Mouse (Mus musculus): ENCODE data around the gene Rrbp1.
A peak's percentile ranks its signal among the peaks of the same experiment; 100 is the strongest.

Gene Rrbp1

DNA sequence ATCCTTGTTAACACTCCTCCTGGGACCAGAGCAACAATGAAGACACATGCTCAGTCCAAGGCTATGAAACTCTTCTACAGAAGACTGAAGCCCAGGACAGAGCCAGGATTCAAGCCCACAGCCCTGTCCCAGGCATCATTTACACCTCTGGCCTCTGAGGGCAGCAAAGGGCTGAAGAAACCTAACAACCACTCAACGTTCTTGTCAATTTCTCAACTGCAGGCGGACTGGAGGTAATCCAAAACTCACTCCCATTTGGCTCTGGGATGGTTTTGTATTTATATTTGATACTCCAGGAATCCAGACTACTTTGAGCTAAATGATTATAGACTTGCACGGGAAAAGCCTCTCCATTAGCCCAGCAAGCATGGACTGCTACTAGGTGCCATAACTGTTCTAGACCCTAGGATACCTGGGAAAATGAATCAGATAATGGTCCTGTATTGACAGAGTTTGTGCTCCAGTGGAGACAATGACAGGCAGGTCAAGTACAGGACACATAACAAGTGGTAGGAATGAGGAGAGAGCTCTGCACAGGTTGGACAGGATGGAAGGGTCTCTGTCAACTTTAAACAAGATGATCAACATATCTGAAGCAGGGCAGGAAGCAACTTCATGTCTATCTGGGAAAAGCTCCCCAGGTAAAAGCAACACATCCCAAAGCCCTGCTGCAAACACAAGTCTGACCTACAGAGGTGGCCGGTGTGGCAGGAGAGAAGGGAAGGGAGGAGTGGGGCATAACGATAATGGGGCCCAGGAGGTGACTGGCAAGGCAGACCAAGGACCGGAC lies 5.7 kb downstream of the Rrbp1 start:
- DNase-seq: no peak

- no peak for DNase-seq
These were observed 7.5 kb downstream of the Rrbp1 start for GRCm38 (mm10) chr2:144003544-144003943.

GRCm38 (mm10) chr2:144002229-144002984 lies 8.7 kb downstream of the Rrbp1 start:
- DNase-seq: no peak

- no peak for DNase-seq
These were observed 18.1 kb downstream of the Rrbp1 start for GRCm38 (mm10) chr2:143992977-143993376.

GRCm38 (mm10) chr2:143991964-143992672 lies 18.9 kb downstream of the Rrbp1 start:
- DNase-seq: no peak

DNA sequence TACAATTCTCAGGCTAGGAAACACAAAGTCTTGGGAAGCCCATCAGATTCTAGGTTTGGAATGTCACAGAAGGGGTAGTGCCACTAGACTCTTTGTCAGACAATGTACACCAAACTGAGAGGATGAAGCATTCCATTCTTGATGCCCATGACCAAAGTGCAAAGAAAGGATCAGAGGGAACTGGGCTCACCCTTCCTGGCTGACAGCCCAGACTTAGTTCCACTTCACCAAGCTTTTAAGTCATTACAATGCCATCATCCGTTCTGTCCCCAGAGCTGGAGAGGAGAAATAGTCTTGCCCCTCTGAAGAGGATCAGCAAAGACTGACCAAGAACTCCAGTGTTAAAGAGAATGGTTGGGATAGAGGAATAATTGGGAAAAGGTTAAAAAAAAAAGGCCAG lies 20.1 kb downstream of the Rrbp1 start:
- no peak for DNase-seq

- no peak for DNase-seq
These were observed 23.0 kb downstream of the Rrbp1 start for GRCm38 (mm10) chr2:143988016-143988415.

DNA sequence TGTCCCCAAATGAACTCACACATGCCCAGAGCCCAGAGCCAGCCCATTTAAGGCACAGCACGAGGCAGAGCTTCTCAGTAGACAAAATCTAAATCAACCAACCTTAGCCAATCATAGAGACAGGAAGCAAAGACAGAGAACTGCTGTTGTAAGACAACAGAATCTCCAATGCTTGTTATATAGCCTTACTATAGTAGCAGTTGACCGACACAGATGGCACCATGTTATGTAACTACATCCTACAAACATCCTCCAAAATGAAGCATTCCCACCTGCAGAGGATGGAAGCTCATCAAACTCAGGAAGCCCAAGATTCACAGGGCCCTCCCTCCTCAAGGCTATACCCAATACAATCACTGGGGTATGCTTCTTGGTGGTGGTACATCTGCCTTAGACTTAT lies 23.6 kb downstream of the Rrbp1 start:
- DNase-seq: no peak

GRCm38 (mm10) chr2:143983482-143983881 lies 27.6 kb downstream of the Rrbp1 start:
- DNase-seq: no peak

GRCm38 (mm10) chr2:143982901-143983300 lies 28.2 kb downstream of the Rrbp1 start:
- DNase-seq: no peak

DNA sequence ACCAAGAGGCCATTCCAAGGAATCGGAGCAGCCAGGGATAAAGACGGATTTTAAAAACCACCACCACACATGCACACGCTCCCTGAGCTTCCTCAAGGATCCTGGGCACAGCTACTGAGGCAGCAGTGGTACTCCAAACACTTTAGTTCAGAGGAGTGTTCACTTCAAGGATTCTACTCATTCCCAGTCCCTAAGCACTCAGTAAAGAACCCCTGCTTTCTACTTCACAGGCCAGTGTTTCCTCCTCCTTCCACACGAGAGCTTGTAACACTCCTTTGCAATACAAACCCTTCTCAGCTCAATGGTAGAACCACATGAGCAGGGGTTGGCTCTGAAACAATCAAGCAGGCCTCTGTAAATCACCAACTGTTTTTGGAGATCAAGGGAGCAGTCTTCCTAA lies 28.9 kb downstream of the Rrbp1 start:
- DNase-seq: no peak

DNA sequence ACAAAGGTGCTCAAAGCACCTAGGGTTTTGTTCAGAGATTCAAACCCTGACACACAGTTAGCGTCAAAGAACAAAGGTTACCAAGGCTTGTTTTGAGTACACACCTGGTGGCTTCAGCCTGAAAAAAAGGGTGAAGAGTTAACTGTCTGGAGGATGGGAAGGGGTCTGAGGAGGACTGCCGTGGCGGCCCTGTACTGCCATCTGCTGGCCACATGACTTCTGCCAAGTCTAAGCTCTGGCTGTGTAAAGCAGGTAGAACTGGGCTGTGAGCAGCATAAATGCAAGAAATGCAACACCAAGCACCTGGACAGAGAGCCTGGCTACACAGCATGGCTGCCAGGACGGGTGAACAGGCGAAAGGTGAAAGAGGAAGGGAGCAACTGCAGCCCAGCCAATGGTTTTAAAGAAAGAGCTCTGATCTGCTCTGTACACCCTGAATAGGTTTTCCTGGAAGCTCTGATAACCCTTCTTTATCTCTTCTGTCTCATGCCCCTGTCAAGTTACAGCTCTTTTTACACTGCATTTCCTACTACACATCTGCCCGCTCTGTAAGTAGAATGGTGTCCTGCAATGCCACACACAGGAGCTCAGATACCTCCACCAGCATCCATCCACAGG lies 30.2 kb downstream of the Rrbp1 start:
- DNase-seq: peak; percentile 59

DNA sequence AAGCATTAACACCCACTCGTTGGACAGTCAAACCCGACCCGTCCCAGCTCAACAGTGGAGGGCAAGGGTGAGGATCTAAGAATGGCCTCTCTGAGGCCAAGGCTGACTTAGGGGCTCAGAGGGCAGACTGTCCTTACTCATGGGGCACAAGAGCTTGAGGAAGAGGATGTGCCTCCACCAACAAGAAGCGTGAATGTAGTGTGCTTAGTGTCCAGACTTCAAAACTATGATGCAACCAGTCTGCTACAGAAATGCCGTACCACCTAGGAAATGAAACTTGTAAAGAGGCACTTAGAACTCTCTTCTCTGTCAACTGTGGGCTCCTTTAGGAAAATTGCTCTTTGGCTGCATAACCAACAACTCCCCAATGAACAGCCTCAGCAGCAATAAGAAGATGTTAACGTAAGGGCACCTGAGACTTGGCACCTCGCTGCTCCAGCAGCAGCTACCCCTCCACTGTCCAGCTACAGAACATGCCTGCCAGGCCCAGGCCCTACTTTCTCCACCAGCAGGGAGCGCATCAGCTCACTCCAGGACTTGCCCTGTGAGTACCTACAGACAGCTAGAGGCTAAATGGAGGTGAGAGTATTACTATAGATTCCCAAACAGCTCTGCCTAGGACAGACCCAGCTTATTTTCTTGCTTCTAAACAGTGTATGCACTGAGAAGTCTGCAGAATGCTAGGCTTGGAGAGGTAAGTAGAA lies 32.5 kb downstream of the Rrbp1 start:
- DNase-seq: no peak

DNA sequence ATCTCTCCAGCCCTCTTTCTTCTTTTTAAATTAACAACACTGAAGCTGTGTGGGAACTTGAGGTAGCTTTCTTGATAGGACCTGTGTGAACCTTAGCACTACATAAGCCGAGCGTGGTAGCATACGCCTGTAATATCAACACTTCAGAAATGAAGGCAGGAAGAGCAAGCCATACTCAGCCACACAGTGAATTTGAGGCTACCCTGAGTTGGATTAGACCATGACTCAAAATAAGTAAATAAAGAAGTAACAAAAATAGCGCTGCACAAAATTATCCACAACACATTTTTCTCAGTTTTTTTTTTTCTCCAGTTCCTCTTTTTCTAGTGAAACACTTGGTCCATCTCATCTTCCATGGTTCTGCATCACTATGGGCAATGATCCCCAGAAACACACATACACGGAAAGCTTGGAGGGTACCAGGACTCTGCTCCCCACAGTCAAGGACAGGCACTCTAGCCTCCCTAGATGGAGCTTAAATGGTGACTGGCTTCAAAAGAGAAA lies 35.9 kb downstream of the Rrbp1 start:
- DNase-seq: no peak

DNA sequence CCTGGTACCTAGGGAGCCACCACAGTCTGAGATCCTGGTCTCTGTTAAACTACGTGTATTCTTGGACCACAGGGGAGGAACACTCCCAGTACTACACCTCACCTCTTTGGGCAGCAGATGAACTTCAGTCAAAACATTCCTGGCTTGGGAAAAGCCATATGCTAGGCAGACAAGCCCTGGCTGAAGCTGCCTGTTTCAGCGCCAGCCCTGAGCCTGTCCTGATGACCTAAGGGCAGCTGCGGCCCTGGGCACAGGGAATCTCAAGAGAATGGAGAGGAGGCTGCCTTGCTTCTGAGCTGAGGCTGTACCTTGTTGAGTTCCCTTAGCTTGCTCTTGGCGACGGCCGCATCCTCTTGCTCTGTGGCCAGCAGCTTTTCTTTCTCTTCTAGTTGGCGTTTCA lies 37.9 kb downstream of the Rrbp1 start:
- no peak for DNase-seq

DNA sequence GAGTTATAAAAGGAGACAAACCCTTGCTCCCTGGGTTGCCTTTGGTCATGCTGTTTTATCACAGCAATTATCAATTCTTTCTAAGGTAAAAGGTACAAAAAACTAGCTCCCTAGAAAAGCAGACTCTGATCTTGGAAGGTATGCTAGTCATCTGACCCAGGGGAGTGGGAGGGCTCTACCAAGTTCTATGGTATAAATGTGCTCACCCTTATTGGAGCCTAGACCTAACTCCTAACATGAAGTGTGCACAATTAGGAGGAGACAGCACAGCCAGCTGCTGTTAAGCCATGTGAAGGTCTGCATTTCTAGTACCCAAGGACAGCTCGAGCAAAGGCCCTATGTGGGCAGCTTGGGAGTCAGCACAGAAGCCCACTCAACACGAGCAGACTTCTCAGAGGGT lies 39.2 kb downstream of the Rrbp1 start:
- DNase-seq: no peak

DNA sequence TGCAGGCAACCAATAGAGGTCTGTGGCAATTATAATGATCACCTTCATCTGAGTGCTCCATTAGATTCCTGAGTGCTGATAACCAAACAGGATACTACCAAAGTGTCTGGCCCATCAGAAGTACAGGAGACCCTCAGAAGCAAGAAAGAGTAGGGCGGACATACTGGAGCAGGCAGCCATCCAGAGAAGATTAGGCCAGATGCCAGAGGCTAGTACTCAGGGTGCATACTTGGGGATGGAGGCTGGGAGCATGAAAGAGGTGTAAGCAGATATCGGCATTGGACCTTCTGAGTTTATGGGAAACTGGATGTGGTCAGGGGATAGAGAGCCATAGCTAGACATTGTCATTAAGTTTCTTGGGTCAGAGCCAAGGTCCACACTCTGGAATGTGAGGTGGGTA lies 40.2 kb downstream of the Rrbp1 start:
- DNase-seq: no peak

GRCm38 (mm10) chr2:143969260-143969659 lies 41.8 kb downstream of the Rrbp1 start:
- DNase-seq: no peak

DNA sequence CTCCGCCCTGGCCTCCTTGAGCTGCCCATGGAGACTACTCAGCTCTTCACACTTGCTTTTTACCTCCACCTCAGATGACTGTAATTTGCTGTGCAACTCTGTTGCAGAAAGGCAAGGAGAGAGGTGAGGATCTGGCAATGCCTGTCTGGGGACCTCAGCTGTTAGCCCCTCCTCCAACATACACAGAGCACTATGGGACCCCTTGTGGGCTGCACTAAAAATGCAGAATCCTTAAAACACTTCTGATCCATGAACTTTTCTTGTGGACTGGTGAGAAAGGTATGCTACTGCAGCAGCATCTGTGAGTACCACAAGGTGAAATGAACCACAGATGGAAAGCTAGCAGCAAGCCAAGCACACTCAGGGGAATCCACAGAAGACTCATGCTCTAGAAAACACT lies 47.7 kb downstream of the Rrbp1 start:
- DNase-seq: no peak

DNA sequence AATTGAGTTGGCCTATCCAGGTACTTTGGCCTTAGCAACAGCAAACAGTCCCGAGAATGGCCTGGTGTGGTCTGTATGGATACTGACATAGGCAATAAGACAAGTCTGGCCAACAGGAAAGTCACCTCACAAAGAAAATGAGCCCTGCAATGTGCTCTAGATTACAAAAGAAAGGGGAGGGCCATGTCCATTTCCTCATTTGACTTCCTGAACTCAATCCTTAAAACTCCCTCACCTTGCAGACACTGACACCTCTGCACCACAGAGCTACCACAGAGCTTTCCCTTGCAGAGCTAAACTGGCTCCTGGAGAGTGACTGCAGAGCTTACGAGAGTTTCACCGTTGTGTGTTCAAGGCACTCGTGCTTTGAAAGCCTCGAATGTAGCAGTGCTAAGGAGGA lies 48.9 kb downstream of the Rrbp1 start:
- DNase-seq: no peak

DNA sequence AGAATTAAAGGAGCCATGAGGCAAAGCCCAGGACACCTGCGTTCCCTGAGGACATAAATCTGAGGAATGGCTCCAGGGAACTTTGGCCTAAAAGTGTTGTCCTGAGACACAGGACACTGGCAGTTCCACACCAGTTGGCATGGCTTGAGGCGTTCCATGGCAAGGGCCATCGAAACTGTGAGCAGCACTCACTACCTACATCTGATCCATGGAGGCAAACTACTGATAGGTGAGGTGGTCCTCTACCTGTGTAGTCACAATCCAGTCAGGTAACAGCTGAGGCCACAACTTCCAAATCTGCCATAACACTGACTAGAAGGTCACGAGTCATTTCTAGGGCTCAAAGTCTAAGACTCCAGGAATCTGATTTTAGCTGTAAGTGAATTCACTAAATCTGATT lies 55.3 kb downstream of the Rrbp1 start:
- no peak for DNase-seq

GRCm38 (mm10) chr2:143955004-143955403 lies 56.1 kb downstream of the Rrbp1 start:
- DNase-seq: no peak

DNA sequence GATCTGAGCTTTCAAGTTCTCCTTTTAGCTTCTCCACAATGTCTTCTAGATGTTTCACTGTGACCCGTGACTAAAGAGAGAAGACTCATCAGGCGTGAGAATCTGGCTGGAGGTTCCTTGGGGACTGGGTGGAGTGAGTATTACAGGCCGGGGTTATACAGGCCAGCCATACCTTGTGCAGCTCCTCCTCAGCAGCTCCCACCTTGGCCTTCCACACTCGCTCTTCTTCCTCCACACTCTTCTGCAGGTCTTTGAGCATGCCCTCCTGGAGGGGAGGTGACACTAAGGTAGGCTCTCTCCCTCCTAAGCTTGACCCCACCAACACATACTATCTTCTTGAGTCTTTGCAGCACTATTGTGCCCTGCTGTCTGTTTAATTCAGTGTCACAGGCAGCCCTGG lies 57.1 kb downstream of the Rrbp1 start:
- no peak for DNase-seq
